Mouse (Mus musculus) gastrocnemius, postnatal 36 days (tissue): ENCODE measurements at regions not wholly inside any gene's neighbourhood (a gene's known extent, or its start where the extent isn't known, plus 50 kb on each side); places are given as distances from the start of the nearest gene placed in this dataset.

Source experiments
- DNase-seq, 2 experiments: peaks; one replicate each; pipeline ENCODE4 v3.0.0; 2022
- intact Hi-C: fragments of 180-260 bp; cut with DNase I; formaldehyde crosslinking; loops from one replicate; pipeline ENCODE4 v1.15.1; 2025

DNA sequence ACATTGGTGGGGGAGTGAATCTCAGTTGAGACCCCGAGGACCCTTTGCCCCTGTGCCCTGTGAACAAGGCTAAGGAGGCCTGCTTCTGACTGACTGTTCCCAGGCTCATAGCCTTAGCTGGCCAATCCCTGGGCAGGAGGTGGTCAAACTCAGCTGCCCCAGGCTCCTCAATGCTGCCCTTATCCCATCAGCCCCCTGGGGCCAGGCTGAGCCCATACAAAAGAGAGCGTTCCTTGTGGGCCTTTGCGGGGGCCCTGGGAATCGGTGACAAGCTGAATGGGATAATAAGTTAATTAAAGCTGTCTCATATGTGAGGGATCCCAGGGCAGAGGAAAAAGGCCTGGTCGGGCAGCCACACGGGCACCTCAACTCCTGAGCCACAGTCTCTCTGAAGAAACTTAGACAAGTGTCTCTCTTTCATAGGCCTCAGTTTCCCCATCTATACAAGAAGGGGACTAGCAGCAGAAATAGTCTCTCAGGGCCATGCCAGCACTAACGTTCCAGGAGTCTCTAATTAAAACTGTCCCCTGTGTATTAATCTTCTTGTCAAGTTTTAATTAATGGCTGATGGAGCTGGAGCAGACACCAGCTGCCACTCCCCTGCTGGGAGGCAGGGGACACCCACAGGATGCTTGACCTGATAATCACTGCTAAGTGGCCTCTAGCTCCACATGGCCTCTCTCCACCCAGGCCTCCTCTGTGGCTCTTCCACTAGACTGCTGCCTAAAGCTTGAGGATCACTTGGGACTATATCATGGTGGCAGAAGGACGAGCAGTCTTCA lies 84.9 kb downstream of the Efnb1 start:
- intact Hi-C loops = no loop called here
- DNase-seq = no peak

DNA sequence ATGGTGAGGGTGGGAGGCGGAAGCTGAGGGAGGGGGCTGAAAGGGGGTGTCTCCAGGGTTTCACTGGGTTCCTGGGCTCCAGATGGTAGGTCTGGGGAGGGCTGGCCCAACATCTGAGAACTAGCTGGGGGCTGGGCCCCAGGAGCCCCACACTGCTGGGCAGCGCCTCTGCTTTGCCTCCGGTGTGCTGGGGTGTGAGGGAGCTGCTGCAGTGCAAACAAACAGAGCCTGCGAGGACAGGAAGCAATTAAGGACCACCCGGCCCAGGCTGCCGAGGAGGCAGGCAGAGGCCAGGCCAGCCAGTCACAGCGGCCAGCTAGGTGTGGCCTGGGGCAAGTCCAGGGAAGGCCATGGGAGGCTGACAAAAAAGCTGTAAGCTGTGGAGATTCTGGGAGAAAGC lies 82.3 kb downstream of the Efnb1 start:
- intact Hi-C loops = no loop called here
- no peak for DNase-seq

DNA sequence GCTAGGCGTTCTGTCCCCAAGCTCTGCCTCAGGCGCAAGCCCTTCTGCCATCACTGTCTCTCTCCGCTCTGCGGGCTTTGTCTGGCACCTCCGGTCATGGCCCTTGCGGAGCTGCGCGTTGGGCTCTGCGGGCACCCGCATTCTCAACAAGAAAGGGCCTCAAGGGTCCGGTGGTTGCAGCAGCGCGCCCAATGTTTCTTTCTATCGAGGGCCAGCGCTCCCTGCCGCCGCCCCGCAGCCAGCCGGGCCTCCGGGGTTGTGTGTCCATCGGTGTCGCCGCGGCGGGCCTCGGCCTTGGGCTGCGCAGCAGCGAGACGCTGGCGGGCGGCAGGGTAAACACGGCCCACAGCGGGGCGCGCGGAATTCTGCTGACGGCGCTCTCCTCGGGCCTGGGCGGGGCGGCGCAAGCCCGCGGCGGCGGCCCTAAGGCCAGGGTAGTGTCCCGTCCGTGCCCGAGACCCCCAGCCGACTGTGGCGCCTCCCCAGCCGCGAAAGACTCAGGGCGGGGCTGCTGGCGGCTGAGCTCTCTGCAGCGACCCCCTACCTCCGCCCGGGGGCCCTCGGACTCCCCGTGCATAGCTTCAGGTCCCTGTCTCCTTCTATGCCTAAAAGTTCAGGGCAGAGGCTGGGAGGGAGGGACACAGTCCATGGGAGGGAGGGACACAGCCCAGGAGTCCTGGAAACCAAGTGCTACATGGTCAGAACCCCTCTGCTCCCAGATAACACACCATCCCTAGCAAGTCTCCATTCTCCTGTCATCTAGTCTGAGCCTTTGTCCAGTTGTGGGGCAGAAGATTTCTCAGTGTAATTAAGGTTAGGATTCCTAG lies 80.9 kb downstream of the Efnb1 start:
- peak; percentile 37 to 46 for DNase-seq
- intact Hi-C loops = no loop called here

DNA sequence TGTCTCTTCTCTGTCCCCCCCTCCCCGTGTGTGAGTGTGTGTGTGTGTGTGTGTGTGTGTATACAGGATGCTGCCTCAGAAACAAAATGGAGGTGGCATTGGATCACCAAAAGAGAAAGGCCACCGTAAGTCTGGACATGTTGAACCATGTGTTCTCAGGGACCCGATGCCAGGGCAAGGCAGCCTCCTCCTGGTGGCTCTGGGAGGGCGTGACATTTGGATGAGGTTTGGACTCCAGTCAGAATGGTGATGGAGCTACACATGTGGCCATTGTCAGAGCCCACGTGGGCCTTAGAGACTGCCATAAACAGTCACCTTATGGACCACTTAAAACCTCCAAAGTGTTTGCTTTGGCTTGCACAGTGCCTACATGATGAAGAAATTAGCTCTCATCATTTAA lies 80.0 kb downstream of the Efnb1 start:
- intact Hi-C loops = no loop called here

DNA sequence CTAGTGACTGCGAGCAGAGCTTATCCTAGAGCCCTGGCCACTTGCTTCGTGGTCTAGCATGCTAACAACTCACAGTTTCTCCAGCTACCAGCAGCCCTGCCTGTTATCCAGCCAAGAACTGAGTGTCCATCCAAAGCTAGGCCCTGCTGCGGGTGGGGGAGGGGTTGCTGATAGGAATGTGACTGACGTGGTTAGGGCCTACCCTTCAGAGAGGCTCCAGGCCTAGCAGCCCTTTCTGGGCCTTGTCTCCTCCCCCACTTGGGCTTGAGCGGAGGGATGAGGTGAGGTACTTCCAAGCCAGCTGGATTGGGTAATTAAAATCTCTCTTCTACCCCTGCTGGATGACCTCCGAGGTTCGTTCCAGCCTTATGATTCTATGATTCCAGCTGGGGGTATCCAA lies 79.2 kb downstream of the Efnb1 start:
- no peak for DNase-seq
- intact Hi-C loops = no loop called here

More for the DNA sequence above, 80.0 kb downstream of the Efnb1 start:
- no peak for DNase-seq

DNA sequence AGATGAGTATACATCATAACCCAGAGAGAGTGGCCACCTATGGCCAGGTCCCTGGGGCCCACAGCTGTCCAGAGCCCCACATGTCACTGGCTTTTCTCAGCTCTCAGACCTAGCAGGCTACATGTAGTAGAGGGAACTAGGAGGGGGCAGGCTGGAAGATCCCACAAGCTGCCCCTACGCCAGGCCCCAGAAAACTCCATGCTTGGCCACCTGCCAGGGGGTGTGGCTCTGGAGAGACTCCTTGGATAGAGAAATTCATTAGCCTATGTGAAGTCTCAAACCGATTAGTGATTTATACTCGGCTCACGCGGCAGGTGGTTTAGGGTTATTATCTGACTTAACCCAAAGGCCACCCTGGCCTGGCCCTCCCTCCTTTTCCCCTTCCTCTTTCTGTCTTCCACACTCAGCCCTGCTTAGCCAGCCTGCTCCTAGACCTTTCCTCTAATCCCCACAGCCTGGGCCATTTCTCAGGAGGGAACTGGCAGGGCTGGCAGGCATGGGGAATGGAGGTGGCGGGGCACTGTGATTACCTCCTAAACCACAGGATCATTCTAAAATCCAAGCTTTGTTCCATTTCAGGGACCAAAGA lies 77.7 kb downstream of the Efnb1 start:
- DNase-seq = no peak
- intact Hi-C loops = no loop called here

DNA sequence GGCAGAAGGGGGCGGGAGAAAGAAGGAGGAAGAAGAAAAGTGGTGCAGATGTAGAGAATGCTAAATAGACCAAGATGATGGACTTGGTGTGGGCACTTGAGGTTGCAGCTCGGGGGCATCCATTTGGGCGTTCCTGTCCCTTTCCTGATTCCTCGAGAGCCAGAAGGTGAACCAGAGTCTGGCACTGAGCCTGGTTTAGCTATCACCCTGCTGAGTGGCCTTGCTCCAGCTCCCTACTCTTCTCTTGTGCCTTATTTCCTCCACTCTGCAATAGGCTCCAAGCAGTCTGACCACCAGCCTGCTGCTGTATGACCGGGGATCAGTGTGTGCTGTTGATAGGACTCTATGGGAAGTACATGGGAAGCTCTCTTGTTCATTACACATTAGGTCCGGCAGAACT lies 68.1 kb downstream of the Efnb1 start:
- intact Hi-C loops = no loop called here

DNA sequence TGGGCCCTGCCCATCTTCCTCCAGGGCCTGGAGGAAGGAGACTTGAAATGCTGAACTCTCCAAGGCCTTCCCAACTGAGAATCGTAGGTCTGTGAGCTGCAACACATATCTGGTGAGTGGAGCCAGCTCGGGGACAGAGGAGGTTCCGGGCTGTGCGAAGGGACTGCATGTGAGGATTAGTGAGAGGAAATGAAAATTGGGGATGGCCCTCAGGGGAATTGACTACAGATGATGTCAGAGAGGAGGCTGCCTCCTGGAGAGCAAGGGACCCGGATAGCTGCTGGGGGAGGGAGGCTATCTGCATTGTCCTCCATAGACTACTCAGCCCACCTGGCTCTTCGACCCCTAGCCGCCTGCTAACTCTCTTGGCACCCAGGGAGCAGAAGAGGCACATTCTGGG lies 65.2 kb downstream of the Efnb1 start:
- intact Hi-C loops = no loop called here
- DNase-seq = no peak

More for the DNA sequence above, 68.1 kb downstream of the Efnb1 start:
- no peak for DNase-seq

DNA sequence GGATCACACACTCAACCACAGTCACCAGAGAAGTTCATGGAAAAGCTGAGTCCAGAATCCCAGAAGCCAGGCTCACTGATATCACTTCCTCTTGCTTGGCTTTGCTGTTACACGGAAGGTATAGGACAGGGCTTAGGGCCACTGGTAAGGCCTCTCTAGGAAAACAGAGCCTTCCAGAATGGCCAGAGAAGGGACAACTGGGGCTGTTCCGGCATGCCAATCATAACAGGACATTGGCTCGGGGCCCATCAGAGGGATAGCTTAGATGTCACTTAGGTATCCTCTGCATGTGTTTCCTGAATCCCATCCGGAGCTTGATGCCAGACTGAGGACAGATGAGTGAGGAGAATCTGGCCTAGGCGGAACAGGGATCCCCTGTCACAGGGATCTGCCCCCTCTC lies 63.7 kb downstream of the Efnb1 start:
- intact Hi-C loops = loop anchor here (5.0 kb wide), 1 partner anchor 62 kb away; the partner anchor contains the start of gene Efnb1
- DNase-seq = no peak

DNA sequence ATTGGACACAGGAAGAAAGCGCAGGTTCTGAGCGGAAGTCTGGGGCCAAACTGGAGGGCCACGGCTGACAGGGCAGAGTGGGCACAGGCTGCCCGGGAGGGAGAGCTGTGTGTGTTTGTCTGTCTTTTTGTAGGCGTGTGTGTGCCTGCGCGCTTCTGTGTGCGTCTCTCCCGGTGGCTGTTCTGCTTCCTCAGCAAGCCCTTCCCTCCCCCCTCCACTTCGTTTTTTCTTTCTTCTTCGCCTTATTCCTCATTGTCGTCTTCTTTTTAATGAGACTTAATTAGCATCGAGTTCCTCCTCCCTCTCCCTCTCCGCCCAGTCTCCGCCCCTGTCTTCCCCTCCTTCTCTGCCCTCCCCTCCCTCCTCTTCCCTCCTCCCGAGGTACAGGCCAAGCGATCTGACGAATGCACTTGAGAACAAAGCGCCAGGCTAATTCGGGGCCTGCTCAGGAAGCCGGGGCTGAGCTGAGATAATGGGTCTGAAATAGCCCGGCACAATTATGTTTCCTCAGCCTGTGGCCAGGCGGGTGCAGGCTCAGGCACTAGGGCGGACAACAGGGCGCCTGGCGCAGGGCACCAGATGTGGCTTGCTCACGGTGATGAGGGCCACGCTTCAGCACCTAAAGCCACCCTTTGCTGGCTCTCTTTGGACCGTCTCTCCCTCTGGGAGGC lies 63.2 kb downstream of the Efnb1 start:
- intact Hi-C loops = loop anchor here (5.0 kb wide), 1 partner anchor 62 kb away; the partner anchor contains the start of gene Efnb1
- DNase-seq = peak; percentile 26 to 40
